Mouse (Mus musculus) inflammation-experienced regulatory T-cells, adult 6 months (primary cell): ENCODE results near the gene Plekhg3. TPM values are rescaled to one million over a fixed set of nuclear protein-coding genes. Genes with fewer than 3 reads are reported as not detected.

Experiments used
- ATAC-seq: one replicate; pipeline ENCODE4 v1.8.0; 2017
- polyA plus RNA-seq, 3 experiments: library from polyadenylated mRNA; unstranded; fragments of 100-300 nt; shearing (Covaris generic); gene quantifications; one replicate each; pipeline ENCODE4 v1.2.1; 2017

The Plekhg3 gene
- polyA plus RNA-seq, 3 experiments from 2014 or later: 1.9 to 3.5 (median 2.9) TPM

GRCm38 (mm10) chr12:76527245-76527881, 3.3 kb upstream of the Plekhg3 start:
- ATAC-seq: peak; percentile 75

DNA sequence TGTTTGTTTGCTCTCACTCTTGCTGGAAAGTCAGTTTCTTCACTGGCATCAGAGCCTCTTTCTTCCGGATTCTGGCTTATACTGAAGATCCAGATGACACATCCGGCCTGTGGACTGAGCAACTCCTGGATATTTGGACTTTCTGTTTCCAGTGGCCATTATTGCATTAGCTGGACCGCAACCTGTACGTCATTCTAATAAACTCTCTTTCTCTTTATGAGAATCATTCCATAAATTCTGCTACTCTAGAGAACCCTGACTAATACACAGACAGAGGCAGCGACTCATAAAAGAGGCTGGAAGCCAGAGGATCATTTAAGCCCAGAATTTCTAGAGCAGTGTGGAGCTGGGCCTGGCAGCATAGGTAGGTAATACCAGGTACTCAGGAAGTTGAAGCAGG, 1.9 kb upstream of the Plekhg3 start:
- ATAC-seq: no peak

- ATAC-seq: no peak
These were observed 1.6 kb downstream of the Plekhg3 start for GRCm38 (mm10) chr12:76531986-76532925.

DNA sequence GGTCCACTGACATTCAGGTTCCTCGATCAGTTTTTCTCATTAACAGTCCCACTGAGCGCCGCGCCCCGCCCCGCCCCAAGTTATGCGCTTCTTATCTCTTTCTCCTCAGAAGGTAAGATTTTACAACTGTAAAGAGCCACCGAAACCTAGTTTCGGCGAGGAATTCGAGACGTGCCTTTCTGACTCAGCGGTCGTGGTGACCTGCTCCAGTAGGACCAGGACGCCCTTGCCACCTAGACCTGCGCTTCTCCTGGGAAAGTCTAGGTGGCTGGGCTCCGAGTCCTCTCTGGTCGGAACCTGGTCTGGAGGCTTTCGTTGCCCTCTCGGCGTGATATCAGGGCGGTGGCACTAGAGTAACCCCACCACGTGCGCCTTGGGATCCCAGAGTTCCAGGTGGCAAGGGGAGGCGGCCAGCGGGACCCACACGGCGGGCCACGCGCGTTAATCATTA, 2.3 kb downstream of the Plekhg3 start:
- ATAC-seq: no peak

DNA sequence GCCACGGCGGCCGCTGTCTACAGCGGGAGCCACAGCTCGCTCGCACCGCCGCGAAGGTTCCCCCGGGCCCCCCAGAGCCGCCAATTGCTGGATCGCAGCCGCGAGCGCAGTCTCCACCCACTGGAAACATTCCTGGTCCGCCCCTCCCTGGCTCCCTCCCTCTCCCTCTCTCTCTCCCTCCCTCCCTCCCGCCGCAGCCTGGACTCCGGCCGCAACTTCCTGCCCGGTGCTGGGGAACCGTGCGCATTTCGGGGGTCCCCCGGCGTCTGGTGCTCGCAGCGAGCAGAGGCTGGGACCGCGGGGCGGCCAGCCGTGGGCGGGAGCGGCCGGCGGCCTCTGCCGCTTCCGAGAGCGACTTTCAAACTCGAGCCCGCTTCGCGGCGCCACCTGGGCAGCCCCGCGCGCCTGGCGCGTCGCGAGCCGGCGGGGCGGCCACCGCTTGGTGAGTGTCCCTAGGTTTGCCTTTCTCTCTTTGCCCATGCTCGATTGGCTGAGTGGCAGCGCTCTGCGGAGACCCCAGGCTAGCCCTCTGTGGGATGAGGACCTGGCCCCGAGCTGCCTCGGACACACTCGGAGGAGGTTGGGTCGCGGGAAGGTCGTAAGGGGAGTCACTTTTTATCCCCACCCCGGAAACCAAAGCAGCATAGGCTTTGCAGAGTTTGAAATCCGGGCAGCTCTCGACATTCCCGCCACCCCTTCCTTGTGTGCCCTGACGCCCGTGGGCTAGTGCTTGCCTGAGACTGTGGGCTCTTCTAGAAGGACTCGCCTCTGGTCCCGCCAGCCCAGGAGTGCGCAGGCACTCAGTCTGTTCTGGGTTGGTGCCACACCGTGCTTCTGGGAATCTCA, 2.9 kb downstream of the Plekhg3 start:
- ATAC-seq: peak; percentile 27

DNA sequence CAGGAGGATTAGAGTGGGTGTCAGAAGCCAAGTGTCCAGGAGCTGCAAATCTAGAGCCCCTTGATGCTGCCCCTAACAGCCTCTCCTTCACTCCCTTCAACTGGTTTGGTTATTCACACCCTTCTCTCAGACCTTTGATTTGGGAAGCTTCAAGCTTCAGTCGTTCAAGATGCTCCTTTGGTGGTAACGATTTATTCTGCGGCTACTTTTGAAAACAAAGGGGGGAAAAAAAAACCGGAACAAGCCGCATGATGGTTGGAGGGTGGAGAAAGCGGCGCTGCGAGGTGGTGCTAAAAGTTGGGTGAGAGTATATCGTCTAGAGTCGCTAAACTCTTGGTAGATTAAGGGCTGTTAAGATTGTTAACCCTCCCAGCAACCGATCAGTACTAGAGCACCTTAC, 3.5 kb downstream of the Plekhg3 start:
- no peak for ATAC-seq

DNA sequence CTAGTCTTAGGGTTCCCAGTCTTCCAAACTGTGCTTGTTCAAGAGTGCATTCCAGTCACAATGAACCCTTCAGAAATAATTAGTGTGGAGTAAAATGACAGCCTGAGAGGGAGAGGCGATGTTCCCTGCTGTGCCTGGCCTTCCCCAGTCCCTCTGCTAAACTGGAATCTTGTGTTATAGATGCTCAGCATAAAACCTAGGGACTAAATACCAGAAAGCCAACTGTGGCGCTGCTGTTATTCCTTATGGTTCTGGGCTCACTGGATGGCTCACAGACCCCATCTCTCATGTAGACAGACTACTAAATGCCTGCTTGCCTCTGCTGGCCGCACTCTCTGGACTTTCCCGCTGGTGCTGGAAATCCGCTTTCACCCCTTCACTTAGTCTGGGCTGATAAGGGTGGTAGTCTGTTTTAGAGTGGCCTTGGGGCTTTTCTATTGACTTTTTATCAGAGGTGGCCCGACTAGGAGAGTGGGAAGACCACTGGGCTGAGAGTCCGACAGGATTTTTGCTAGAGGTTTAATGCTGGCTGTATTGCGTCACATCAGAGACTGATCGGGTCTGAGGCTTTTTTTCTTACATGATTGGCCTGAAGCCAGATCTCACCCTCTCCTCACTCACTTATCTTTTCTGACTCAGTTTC, 4.1 kb downstream of the Plekhg3 start:
- ATAC-seq: no peak

DNA sequence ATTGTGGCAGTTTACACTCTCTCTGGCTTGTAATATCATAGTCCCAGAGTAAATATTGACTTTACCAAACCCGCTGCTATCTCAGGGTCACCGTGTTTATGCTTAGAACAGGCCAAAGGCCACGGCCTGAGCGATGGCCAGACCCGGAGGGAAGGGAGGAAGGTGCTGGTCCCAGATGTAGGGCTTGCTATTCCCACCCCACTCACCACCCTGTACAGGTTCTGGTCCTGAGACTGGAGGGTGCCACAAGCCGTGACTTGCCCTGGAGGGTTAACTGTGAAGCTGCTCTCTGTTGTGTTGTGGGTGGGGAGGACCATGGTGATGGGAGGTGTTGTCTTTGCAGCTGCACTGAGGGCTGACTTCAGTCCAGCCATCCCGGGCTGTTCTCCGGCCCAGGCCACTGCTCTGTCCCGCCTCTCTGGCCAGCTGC, 4.8 kb downstream of the Plekhg3 start:
- no peak for ATAC-seq

DNA sequence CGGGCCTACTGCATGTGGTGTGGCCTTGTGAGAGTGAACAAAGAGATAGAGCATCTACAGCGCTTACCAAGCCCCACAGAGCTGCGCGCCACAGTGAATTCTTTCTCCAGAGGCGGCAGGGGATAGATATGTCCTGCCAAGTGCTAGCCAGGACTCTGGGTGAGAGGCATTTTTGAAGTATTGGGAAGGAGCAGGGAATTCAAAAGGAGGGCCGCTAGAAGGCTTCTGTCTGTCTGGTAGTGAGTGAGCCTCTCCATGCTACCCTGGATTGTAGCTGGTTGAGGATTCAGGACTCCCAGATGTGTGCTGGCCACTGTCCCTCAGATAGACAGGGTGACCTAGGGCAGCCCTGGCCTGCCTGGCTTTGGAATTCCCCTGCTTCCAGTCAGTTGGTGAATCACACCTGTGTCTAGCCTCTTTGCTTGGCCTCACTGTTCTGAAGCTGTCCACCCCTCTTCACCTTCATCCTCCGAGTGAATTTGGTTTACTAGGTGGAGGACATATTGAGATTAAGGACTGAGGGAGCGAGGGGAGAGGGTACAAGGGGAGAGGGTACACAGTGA, 6.0 kb downstream of the Plekhg3 start:
- ATAC-seq: no peak

DNA sequence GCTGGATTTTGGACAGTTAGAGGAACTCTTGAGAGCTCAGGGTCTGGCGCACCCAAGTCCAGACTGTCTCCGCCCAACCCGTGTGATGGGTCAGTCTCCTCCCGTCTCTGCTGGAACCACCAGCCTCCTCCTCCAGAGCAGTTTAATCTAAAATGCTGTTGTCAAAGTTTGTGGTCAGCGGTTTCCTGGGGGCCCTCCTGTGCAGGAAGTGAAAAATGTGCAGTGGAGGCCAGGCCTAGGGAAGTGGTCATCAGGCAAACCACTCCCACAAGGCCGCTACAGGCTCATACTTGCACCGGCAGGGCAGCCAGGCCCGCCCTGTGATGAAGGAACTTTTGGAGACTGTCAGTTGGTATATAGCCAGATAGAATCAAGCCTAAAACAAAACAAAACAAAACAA, 6.7 kb downstream of the Plekhg3 start:
- ATAC-seq: peak; percentile 76

GRCm38 (mm10) chr12:76540169-76540568, 9.5 kb downstream of the Plekhg3 start:
- ATAC-seq: no peak

- ATAC-seq: no peak
These were observed 10.1 kb downstream of the Plekhg3 start for GRCm38 (mm10) chr12:76540701-76541221.

DNA sequence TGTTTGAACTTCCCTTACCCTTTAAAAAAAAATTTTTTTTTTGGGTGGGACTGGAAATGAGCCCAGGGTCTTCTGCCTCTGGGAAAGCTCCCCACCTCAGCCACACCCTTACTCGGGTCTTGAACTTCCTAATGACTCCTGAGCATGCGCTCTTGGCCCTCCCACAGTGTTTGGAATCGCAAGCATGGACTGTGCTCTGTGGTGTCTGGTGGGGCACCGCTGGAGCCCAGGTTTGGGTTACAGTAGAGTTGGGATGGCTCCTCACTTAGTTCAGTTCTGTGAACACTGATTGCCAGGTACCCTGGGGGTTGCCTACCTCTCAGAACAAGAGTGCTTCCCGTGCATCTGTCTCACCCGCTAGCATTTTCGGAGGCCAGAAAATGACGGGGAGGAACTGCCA, 10.8 kb downstream of the Plekhg3 start:
- no peak for ATAC-seq

DNA sequence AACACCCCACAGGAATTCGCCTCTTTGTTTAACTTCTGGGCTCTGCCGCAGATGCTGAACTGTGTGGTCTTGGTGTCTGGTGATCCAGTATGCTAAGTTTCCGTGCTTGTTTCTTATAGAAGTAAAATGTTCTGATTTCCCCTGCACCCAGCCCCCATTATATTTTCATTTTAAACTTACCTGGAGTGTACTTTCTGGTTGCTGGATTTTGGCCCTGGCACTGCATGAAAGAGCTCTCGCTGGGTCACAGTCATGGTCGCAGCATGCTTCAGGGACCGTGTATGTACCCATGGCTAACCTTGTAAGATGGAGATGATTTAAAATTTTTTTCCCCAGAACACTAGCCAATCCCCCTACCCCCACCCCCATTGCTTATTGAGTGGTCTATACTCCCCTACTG, 11.2 kb downstream of the Plekhg3 start:
- no peak for ATAC-seq

- no peak for ATAC-seq
These were observed 15.2 kb downstream of the Plekhg3 start for GRCm38 (mm10) chr12:76545786-76546370.

- no peak for ATAC-seq
These were observed 15.9 kb downstream of the Plekhg3 start for GRCm38 (mm10) chr12:76546383-76547276.

DNA sequence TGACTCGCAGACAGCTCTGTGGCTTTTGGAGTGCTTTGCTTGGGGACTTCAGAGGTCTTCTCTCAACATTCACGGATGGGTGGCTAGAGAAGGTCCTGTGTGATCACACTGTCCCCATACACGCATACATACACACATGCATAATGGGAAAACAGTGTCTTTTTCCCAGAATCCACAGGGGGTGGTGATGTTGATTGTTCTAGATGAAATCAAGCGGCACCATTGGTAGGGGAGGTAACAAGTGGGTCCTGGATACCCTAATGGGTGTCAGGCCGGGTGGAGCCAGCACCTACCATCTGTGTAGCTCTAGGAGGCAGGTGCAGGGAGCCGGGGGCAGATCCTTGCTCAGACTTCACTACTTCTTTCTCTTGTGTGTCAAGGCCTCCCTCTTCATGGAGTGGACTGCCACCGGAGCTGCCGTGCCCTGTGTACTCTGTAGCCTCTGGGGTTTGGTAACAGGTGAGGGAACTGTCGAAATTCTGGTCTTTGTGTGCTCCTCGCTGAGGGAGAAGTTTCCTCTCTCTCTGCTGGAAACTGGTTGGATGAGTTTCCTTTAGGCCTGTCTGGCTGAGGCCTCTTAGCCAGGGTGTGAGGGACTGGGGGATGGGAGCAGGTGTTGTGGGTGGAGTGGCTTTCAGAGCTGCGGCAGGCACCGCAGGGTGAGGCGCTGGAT, 16.9 kb downstream of the Plekhg3 start:
- ATAC-seq: no peak

- ATAC-seq: no peak
These were observed 17.4 kb downstream of the Plekhg3 start for GRCm38 (mm10) chr12:76548082-76548423.

DNA sequence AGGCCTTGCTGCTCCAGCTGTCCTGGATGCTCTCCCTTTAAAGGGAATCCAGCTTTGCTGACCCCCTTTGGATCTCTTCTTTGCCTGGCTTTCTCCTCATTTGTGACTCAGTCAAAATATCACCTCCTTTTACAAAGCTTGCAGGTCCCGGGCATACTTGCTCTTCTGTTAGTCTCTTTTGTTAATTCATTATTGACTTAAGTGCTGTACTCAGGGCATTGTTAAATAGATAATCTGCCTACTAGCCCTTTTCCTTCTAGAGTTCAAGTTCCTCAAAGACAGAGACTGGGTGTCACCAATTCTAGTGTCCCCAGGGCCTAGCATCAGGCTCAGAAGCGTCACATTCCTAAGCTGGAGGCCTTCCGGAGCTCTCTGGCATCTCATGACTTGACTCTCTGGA, 18.5 kb downstream of the Plekhg3 start:
- ATAC-seq: no peak

DNA sequence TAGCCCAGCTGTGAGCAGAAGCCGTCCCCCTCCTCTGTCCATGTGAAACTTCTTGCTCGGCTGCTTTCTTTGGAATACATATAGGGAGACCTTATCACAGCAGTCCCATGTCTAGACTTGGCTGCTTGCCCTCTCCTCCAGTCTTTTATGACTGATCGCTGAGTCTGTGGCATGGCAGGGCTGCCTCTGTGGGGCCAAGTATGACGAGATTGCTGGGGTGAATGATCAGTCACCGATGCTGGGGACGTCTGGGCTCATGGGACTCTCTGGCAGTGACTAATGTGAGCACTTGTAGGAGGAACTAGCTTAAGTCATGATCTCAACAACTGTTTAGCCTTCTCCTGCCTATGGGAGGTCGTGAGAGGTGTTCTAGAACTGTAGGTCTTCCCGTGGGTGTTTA, 21.6 kb downstream of the Plekhg3 start:
- ATAC-seq: no peak
